9 mouse cellular contexts compared by ENCODE assay signal in the genomic region with DNA sequence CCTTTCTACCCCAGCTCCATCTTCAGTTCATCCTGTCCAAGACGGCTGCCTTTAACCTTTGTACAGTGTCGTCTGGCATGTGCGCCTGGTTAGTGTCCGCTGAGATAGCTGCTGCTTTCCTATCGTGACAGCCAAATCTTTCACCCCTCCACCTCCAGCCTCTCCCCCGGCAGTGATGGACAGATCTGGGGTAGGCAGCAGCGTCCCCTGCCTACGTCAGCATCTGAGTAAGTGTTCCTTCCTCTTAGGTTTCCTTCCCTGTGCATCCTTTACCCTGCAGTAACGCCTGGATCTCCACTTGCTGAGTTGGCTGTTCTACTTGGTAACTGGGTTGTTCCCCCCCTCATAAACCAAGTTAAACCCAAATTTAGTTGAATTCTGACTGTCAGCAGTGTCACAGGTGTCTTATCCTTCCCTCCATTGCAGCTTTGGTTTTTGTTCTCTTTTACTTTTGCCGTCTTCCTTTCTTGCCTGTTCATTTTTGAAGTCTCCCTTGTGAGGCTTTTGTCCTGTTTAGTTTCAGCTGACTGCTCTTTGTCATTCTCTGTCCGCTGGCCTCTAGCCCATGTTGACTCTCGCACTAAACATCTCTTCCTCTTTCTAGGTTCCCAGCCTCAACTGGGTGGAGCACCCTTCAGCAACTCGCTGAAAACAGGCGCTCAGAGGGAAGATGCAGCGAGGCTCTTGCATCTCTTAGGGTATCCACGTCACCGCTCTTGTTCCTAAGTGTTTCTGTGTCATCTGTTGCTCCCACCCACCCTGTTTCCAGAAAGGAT.
DNase-seq lines count a peak whose midpoint lies in the region; ATAC-seq and TF ChIP-seq lines count a peak whose summit lies in the region.
"Had no signal": no experiment of that assay in that cellular context is flagged by ENCODE, and none has a peak within 500 bp of the region (broad histone marks: within the 10 kb centered on the region; RNA-seq: fewer than 3 reads in every experiment).

No protein-coding gene starts in this region.

- no peak for ATAC-seq in neural tube, embryonic 15.5 days (ENCODE audit: low FRiP score)
- no peak for ATAC-seq in lung, embryonic 14.5 days (ENCODE audit: insufficient read depth)
- no peak for ATAC-seq in frontal cortex, adult (ENCODE audit: low TSS enrichment)

- no peak for TF ChIP-seq CTCF in lung, embryonic 14.5 days (IDR thresholded peaks at IDR 0.05; ENCODE audit: low read depth)

- intact Hi-C loops in heart, postnatal 25 days (cut with DNase I), result loop anchor here (5.0 kb wide), 1 partner anchor 41 kb away; no protein-coding TSS in a partner anchor

- H3K27me3 ChIP-seq in neural tube, embryonic 15.5 days (replicated peaks), result no peaks in the 10 kb centered on the region
- H3K27me3 ChIP-seq in lung, embryonic 14.5 days (ENCODE audit: insufficient read depth, low read length), result no peaks in the 10 kb centered on the region
- H3K27me3 ChIP-seq: limb, embryonic 12.5 days had no signal

- no peak overlapping the region for H3K4me3 ChIP-seq in neural tube, embryonic 15.5 days (replicated peaks)
- H3K4me3 ChIP-seq in lung, embryonic 14.5 days (ENCODE audit: low read depth, low read length), result no peak overlapping the region
- H3K4me3 ChIP-seq: limb, embryonic 12.5 days had no signal

- no peak overlapping the region for H3K9ac ChIP-seq in neural tube, embryonic 15.5 days (replicated peaks)
- H3K9ac ChIP-seq in lung, embryonic 14.5 days, result no peak overlapping the region
- H3K9ac ChIP-seq: limb, embryonic 12.5 days had no signal

- H3K4me1 ChIP-seq in neural tube, embryonic 15.5 days, result no peaks in the 10 kb centered on the region
- H3K4me1 ChIP-seq in lung, embryonic 14.5 days (ENCODE audit: insufficient read depth), result no peaks in the 10 kb centered on the region
- H3K4me1 ChIP-seq: limb, embryonic 12.5 days had no signal

- H3K4me2 ChIP-seq in neural tube, embryonic 15.5 days, result no peak overlapping the region
- peak overlapping the region; percentile 31 for H3K4me2 ChIP-seq in lung, embryonic 14.5 days
- H3K4me2 ChIP-seq: limb, embryonic 12.5 days had no signal

- DNase-seq in neural tube, embryonic 10.5 days (ENCODE audit: extremely low spot score, low spot score), result peak; percentile 15
- peak; percentile 19 for DNase-seq in embryo, embryonic 9.5 days (ENCODE audit: extremely low spot score)
- DNase-seq in heart, postnatal 25 days (ENCODE audit: low spot score), result peak; percentile 55
- DNase-seq in lung, embryonic 14.5 days, result peak; percentile 59
- DNase-seq in yolk sac, embryonic 10.5 days (ENCODE audit: low spot score), result peak; percentile 38
- no peak for DNase-seq in ovary, postnatal 36 days (ENCODE audit: low spot score)

- no peak overlapping the region for H3K27ac ChIP-seq in neural tube, embryonic 15.5 days (replicated peaks)
- H3K27ac ChIP-seq in lung, embryonic 14.5 days (ENCODE audit: low read depth), result no peak overlapping the region
- H3K27ac ChIP-seq: limb, embryonic 12.5 days had no signal

- no peaks in the 10 kb centered on the region for H3K9me3 ChIP-seq in neural tube, embryonic 15.5 days (replicated peaks)
- H3K9me3 ChIP-seq in lung, embryonic 14.5 days (ENCODE audit: low read depth, low read length), result no peaks in the 10 kb centered on the region
- H3K9me3 ChIP-seq: limb, embryonic 12.5 days had no signal

- no peaks in the 10 kb centered on the region for H3K36me3 ChIP-seq in neural tube, embryonic 15.5 days
- no peaks in the 10 kb centered on the region for H3K36me3 ChIP-seq in lung, embryonic 14.5 days (ENCODE audit: insufficient read depth)
- H3K36me3 ChIP-seq: limb, embryonic 12.5 days had no signal

- 71% methylated on average over 17 of the region's 17 CpGs for WGBS in neural tube, embryonic 15.5 days
- WGBS in lung, embryonic 14.5 days, result 35% methylated on average over 17 of the region's 17 CpGs
